Mouse (Mus musculus) adrenal gland (tissue): ENCODE data around the gene Thap3.

Source experiments
- intact Hi-C: fragments of 180-260 bp; cut with DNase I; formaldehyde crosslinking; loops from one replicate; pipeline ENCODE4 v1.15.1; 2025
- long read RNA-seq, 2 experiments: library from polyadenylated mRNA; unstranded; transcript quantifications; one replicate each; pipeline ENCODE4 v2.0.0; 2020; ENCODE audit warnings: borderline replicate concordance in 1 of 2; ENCODE audit not compliant: insufficient replicate concordance in 1 of 2

Thap3 gene
- long read RNA-seq, experiment 1, transcript Thap3-201 (4 exons, 1,124 nt), result major isoform, 20 of 32 reads
- long read RNA-seq, experiment 1, partial matches to known transcripts, result 0 of 32 reads
- long read RNA-seq, experiment 1, other reads (novel, unspliced or antisense), result 8 of 32 reads
- long read RNA-seq, experiment 2, transcript Thap3-201 (4 exons, 1,124 nt), result major isoform, 22 of 47 reads
- long read RNA-seq, experiment 2, transcript Thap3-203 (2 exons, 501 nt), result minor isoform, 6 of 47 reads
- long read RNA-seq, experiment 2, partial matches to known transcripts, result 0 of 47 reads
- long read RNA-seq, experiment 2, other reads (novel, unspliced or antisense), result 19 of 47 reads

- intact Hi-C loops, result loop anchor here (5.0 kb wide), 1 partner anchor 104 kb away; no protein-coding TSS in a partner anchor
Observed at GRCm38 (mm10) chr4:151988342-151989109, at the start of gene Thap3. Gene Thap3 (minus strand): TSS chr4:151988997.

GRCm38 (mm10) chr4:152038225-152038984 lies 49.6 kb upstream of the Thap3 start, which contains the start of gene Tas1r1:
Gene Tas1r1 (minus strand): TSS chr4:152038568.
- intact Hi-C loops, result loop anchor here (5.0 kb wide), 1 partner anchor 59 kb away; no protein-coding TSS in a partner anchor

GRCm38 (mm10) chr4:152036464-152036863 lies 47.7 kb upstream of the Thap3 start:
- intact Hi-C loops, result loop anchor here (5.0 kb wide), 1 partner anchor 61 kb away; no protein-coding TSS in a partner anchor

DNA sequence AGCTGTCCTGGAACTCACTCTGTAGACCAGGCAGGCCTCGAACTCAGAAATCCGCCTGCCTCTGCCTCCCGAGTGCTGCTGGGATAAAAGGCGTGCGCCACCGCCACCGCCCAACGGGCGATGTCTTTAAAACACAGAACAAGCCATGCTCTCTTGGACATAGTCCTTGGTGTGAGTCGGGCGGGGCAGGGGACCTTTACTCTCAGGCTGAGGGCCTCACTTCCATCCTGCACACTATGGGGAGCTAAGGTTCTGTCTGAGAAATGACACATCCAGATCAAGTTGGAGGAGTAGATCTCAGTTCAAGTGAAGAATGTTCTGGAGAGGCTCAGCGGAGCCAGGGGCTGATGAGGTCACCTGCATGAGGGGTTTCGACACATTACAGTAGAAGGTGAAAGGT lies 44.1 kb upstream of the Thap3 start:
- intact Hi-C loops, result loop anchor here (5.0 kb wide), 1 partner anchor 51 kb away; no protein-coding TSS in a partner anchor

DNA sequence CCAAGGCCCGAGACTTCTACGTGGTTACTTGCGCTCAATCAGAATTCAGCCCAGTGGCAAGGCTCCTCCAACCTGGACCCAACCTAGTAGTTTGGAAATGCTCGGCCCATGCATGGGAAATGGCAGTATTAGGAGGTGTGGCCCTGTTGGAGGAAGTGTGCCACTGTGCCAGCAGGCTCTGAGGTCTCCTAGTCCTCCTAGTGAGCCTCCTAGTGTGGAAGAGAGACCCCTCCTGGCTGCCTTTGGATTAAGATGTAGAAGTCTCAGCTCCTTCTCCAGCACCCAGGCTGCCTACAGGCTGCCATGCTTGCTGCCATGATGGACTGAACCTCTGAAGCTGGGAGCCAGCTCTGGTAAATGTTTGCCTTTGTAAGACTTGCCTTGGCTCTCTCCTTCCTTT lies 41.2 kb upstream of the Thap3 start:
- intact Hi-C loops, result loop anchor here (5.0 kb wide), 1 partner anchor 48 kb away; no protein-coding TSS in a partner anchor

GRCm38 (mm10) chr4:152029087-152029486 lies 40.3 kb upstream of the Thap3 start:
- intact Hi-C loops, result no loop called here

DNA sequence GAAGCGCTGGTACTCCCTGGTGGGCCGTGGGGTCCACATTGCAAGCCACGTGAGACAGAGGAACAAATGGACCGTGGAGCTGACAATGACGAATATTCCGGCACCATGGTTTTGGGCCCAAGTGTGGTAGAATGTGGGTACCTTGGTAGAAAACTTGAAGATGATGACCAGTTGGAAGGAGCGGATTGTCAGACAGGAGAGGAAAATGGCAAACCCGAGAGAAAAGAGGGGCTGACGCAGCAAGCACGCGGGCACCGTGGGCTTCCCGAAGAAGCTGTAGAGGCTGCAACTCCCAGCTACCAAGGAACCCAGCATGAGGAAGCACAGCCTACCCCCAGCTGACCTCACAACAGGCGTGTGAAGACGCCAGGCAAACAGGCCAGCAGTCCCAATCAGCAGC lies 39.7 kb upstream of the Thap3 start:
- intact Hi-C loops, result no loop called here

- intact Hi-C loops, result no loop called here
Observed at GRCm38 (mm10) chr4:152027524-152027923, 38.7 kb upstream of the Thap3 start, which contains the start of gene Zbtb48. Gene Zbtb48 (minus strand): TSS chr4:152027671.

DNA sequence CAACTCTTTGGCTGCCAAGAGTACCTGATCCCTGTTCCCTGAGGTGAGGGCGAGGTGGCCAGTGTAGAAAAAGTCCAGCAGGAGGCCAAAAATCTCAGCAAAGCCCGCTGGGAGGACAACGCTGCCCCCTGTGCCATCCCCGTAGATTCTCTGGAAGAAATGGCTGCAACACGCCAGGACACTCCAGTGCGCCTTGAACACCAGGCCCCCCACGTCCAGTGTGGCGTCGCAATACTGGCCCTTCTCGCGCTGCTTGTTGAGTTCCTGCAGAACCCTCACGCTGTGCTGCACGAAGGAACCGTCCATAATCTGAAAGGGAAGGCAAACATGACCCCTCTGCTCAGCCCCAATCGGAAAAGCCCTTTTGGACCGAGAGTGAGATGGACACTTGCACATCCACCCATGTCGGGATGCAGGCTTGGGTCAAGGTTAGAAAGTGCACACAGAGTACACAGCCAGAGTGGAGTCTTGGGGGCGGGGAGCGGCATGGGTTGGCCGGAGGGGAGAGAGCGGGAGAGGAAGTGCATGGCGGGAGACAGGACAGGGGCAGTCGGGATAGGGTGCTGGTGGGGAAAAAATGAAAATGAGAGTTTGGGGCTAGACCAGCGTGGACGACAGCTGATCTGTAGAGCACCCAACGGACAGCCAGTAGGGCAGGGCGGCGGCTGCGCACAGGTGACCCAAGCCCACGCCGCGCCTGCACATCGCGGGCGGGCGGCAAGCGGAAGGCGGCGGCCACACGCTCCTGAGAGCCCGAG lies 38.1 kb upstream of the Thap3 start:
- intact Hi-C loops, result no loop called here

GRCm38 (mm10) chr4:152024525-152024924 lies 35.7 kb upstream of the Thap3 start:
- intact Hi-C loops, result no loop called here

GRCm38 (mm10) chr4:152022506-152022905 lies 33.7 kb upstream of the Thap3 start:
- intact Hi-C loops, result no loop called here

- intact Hi-C loops, result no loop called here
Observed at GRCm38 (mm10) chr4:152021568-152022097, 32.8 kb upstream of the Thap3 start.

GRCm38 (mm10) chr4:152020024-152020423 lies 31.2 kb upstream of the Thap3 start:
- intact Hi-C loops, result no loop called here

DNA sequence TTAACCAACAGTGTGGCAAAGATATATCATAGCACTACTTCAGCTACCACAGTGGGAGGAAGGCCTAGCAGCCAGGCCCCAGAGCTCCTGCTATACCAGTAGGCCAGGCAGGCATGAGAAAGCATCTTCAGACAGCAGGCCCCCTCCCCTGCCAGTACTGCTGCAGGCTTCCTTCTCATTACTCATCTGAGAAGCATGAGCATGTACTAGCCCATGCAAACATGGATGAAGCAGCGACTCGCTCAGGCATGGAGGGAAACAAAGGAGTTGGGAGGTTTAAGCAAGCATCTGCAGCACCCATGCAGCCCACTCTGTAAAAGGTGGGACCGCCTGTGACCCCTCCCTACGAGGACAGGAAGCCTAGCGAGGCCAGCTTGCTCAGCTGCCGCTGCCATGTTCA lies 30.3 kb upstream of the Thap3 start:
- intact Hi-C loops, result no loop called here

DNA sequence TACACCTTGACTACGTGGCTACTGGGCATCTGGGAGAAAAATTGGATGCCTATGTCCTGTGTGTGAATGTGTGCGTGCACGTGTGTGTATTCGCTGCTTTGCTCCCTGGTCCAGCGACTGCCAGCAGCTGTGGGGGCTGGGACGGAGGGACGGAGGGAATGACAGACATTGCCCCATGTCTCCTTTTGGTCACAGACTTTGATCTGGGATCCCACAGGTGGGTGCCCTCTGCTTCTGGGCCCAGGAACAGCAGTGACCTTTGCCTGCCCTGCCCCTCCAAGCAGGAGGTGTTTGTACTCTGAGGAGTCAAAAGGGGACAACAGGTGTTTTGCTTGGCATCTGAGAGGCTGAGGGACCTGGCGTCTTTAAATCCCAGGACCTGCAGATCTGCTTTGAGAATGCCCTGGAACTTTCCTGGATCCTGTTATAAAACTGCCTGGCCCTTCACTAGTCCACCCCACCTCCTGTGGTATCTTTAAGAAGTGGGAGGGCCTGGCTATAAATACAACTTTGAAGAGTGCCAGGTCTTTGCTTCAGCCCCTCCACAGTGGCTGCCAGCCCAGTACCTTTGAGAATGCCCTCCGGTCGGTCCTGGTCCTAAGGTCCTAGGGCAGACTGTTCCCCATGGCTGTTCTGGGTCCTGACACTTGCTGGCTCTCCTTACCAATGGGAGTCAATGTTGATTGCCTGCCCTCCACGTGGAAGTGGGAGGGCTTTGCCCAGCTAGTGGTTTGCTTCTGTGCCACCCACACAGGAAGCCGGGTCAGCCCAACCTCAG lies 24.4 kb upstream of the Thap3 start:
- intact Hi-C loops, result no loop called here

DNA sequence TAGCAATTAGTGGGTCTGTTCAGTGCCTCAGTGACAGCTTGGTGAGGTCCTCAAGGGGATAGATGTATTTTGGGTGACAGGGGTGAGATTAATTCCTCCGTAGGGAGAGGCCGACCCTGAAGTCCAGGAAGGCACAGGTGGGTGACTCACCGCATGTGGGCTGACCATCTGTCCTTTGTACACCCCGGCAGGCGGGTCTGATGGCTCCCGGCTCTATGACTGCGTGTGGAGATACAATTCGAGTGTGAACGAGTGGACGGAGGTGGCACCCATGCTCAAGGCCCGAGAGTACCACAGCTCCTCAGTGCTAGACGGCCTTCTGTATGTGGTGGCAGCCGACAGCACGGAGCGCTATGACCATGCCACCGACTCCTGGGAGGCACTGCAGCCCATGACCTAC lies 23.3 kb upstream of the Thap3 start:
- intact Hi-C loops, result no loop called here

DNA sequence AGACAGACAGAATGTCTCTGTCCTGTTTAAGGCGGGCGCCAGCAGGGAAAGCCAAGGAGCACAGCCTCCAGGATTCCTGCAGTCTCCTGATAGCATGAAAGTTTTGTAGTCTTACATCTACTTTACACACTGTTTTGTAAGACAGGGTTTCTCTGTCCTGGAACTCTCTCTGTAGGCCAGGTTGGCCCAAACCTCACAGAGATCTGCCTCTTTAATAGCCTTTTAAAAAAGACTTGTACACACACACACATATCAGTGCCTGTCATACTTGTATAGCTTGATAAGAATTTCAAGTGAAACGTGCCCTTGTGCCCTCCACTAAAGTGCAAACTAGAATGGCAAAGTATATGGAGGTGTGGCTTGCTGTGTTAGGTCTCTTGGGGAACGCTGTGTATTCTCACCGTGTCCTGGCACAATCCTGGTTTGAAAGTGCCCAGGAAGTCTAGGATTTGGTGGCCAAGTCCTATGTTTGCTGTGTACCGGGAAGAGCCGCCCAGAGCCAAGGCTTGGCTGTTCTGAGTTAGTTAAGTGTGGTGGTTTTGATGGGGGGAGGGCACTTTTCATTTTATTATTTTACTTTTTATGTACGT lies 22.5 kb upstream of the Thap3 start:
- intact Hi-C loops, result no loop called here

DNA sequence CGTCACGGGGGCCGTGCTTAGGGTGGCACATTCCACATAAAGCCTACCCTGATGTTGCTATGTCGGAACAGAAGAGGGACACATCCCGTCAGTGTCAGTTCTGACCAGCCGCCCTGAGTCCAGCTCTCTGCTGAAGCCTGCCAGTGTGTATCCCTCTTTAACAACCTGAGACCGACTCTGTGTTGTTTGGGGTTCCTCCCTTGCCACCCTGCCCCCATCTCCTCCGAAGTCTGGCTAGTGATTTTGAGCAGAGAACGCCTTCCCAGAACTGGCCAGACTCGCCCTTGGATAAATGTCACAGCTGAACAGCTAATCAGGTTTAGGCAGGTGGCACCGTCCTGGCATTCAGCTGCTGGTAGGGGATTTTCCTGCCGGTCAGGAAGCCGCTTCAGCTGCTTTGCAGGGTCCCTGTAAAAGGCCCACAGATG lies 21.9 kb upstream of the Thap3 start:
- intact Hi-C loops, result no loop called here

DNA sequence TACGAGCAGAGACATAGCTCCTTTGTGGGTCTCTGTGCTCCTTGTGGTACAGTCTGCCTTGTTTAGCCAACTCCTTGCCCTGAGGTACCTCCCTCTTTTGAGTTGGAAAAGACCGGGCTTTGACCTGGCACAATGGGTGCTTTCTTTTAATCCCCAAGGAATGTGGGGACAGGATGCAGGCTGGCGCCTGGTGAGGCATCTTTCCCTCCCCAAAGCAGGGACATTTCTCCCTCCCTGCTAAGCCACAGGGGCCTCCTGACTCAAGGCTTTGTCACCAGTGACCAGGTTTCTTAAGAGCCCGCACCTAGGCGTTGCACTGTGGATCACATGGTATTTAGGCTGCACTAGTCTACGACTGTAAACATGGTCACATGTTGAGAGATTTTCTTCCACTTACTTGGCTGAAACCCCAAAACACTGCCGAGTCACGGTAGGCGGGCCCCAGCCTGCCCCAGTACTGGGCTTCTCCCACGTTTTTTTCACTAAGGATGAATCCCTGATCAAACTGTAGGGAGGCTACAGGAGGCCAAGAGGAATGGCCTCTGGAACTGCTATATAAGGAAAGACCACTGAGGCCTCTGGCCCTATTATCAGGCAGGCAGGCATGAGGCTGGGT lies 21.4 kb upstream of the Thap3 start:
- intact Hi-C loops, result no loop called here
